Mouse (Mus musculus) C2C12 (cell line): ENCODE results near the gene Tnpo3. TPM values are rescaled to one million over a fixed set of nuclear protein-coding genes. Genes with fewer than 3 reads are reported as not detected.

Source experiments
- H3K27me3 ChIP-seq: one replicate; pipeline ENCODE4 v1.6.1; 2011; ENCODE audit not compliant: control insufficient read depth, insufficient read depth, insufficient read length
- H3K36me3 ChIP-seq: one replicate; pipeline ENCODE4 v1.6.1; 2011; ENCODE audit not compliant: control insufficient read depth, insufficient read depth
- H3K4me3 ChIP-seq: one replicate; pipeline ENCODE4 v1.5.1; 2011; ENCODE audit warnings: mild to moderate bottlenecking, control low read depth; ENCODE audit not compliant: poor library complexity, insufficient read depth, severe bottlenecking
- H3K79me2 ChIP-seq: one replicate; pipeline ENCODE4 v1.6.1; 2011; ENCODE audit not compliant: control insufficient read depth, insufficient read depth
- H3K79me3 ChIP-seq: one replicate; pipeline ENCODE4 v1.6.1; 2011; ENCODE audit warnings: low read depth, control low read depth
- H3ac ChIP-seq: one replicate; pipeline ENCODE3; 2011; ENCODE audit warnings: low read depth; ENCODE audit not compliant: control insufficient read depth, insufficient read length
- CEBPB ChIP-seq: IDR thresholded peaks from one replicate; pipeline ENCODE4 v1.6.1; 2011; ENCODE audit warnings: low read depth, mild to moderate bottlenecking, control low read depth, moderate library complexity
- CTCF ChIP-seq: IDR thresholded peaks from one replicate; pipeline ENCODE4 v1.5.1; 2011; ENCODE audit not compliant: control insufficient read depth, insufficient read depth, insufficient read length
- FOSL1 ChIP-seq: IDR thresholded peaks from one replicate; pipeline ENCODE4 v1.8.0; 2011; ENCODE audit warnings: mild to moderate bottlenecking, low read length; ENCODE audit not compliant: poor library complexity, insufficient read depth, severe bottlenecking
- MAX ChIP-seq: IDR thresholded peaks from one replicate; pipeline ENCODE4 v1.6.1; 2011; ENCODE audit warnings: mild to moderate bottlenecking, control low read depth
- MYOD1 ChIP-seq: IDR thresholded peaks from one replicate; pipeline ENCODE4 v1.6.1; 2011; ENCODE audit warnings: low read depth; ENCODE audit not compliant: control insufficient read depth, insufficient read length
- MYOG ChIP-seq: IDR thresholded peaks from one replicate; pipeline ENCODE4 v1.6.1; 2011; ENCODE audit not compliant: control insufficient read depth, insufficient read length; ENCODE audit errors: extremely low read depth
- USF1 ChIP-seq: IDR thresholded peaks from one replicate; pipeline ENCODE4 v1.6.1; 2011; ENCODE audit warnings: low read depth, mild to moderate bottlenecking, control low read depth, moderate library complexity
- polyA plus RNA-seq: library from polyadenylated mRNA; unstranded; fragments of >200 nt; fragmentation: generic; extraction: Trizol; gene quantifications from one replicate; pipeline ENCODE4 v1.2.1, GENCODE M21; 2012; ENCODE audit warnings: missing spikeins

Gene Tnpo3
- polyA plus RNA-seq, 1 experiment, result 29.4 TPM

GRCm38 (mm10) chr6:29547582-29547981, 62.1 kb downstream of the Tnpo3 start:
- peaks cover 63% of the 10 kb centered on the region for H3K36me3 ChIP-seq
- TF ChIP-seq MYOG (no peak), CTCF (no peak), MAX (no peak), FOSL1 (no peak), USF1 (no peak), MYOD1 (no peak), CEBPB (no peak)
- no peaks in the 10 kb centered on the region for H3K79me2 ChIP-seq
- no peaks in the 10 kb centered on the region for H3K79me3 ChIP-seq
- H3ac ChIP-seq, result no peak overlapping the region
- H3K4me3 ChIP-seq, result no peak overlapping the region
- H3K27me3 ChIP-seq, result no peaks in the 10 kb centered on the region

- no peak overlapping the region for H3K4me3 ChIP-seq
These were observed 64.1 kb downstream of the Tnpo3 start for GRCm38 (mm10) chr6:29545611-29546010.

GRCm38 (mm10) chr6:29540956-29541355, 68.7 kb downstream of the Tnpo3 start:
- H3K79me3 ChIP-seq, result no peaks in the 10 kb centered on the region
- no peak overlapping the region for H3ac ChIP-seq
- H3K4me3 ChIP-seq, result no peak overlapping the region
- no peaks in the 10 kb centered on the region for H3K27me3 ChIP-seq
- H3K79me2 ChIP-seq, result no peaks in the 10 kb centered on the region
- TF ChIP-seq CTCF, result no peak
- TF ChIP-seq MYOD1, result no peak
- no peak for TF ChIP-seq MAX
- no peak for TF ChIP-seq USF1
- no peak for TF ChIP-seq MYOG
- TF ChIP-seq FOSL1, result no peak
- TF ChIP-seq CEBPB, result no peak
- H3K36me3 ChIP-seq, result peaks cover 51% of the 10 kb centered on the region

More at GRCm38 (mm10) chr6:29545611-29546010, 64.1 kb downstream of the Tnpo3 start:
- no peaks in the 10 kb centered on the region for H3K79me3 ChIP-seq
- no peak overlapping the region for H3ac ChIP-seq
- no peaks in the 10 kb centered on the region for H3K79me2 ChIP-seq
- no peaks in the 10 kb centered on the region for H3K27me3 ChIP-seq
- TF ChIP-seq USF1 (no peak), MYOD1 (no peak), MAX (no peak), CEBPB (no peak), FOSL1 (no peak), MYOG (no peak), CTCF (no peak)
- peaks cover 59% of the 10 kb centered on the region for H3K36me3 ChIP-seq

GRCm38 (mm10) chr6:29540223-29540622, 69.5 kb downstream of the Tnpo3 start:
- TF ChIP-seq MYOG (no peak), MYOD1 (no peak), USF1 (no peak), CTCF (no peak), CEBPB (no peak), FOSL1 (no peak), MAX (no peak)
- no peaks in the 10 kb centered on the region for H3K79me2 ChIP-seq
- H3ac ChIP-seq, result no peak overlapping the region
- peaks cover 44% of the 10 kb centered on the region for H3K36me3 ChIP-seq
- H3K27me3 ChIP-seq, result no peaks in the 10 kb centered on the region
- H3K4me3 ChIP-seq, result no peak overlapping the region
- H3K79me3 ChIP-seq, result no peaks in the 10 kb centered on the region

DNA sequence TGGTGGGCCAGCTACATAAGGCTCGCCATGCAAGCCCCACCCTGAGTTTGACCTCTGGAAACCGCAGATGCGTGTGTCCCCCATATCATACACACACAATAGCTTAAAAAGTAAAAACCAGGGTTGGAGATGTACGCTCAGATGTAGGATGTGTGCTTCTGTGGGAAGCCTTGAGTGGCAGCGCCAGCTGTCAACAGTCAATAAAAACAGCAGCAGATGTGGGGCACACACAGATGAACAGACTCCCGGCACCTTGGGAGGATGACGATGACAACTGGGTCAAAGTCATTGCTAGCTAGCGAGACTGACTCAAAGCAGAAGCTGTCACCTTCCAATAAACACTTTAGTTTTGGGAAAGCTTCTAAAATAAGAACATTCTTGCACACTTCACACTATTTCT, 70.2 kb downstream of the Tnpo3 start:
- Histone ChIP-seq H3K79me2 (no peaks in the 10 kb centered on the region), H3K4me3 (no peak overlapping the region), H3K27me3 (no peaks in the 10 kb centered on the region), H3K36me3 (peaks cover 37% of the 10 kb centered on the region), H3ac (no peak overlapping the region), H3K79me3 (no peaks in the 10 kb centered on the region)
- TF ChIP-seq MYOG, result no peak
- peak; percentile 83 for TF ChIP-seq MYOD1

- H3ac ChIP-seq, result no peak overlapping the region
These were observed 72.5 kb downstream of the Tnpo3 start for GRCm38 (mm10) chr6:29537221-29537620.

More at GRCm38 (mm10) chr6:29537221-29537620, 72.5 kb downstream of the Tnpo3 start:
- H3K79me2 ChIP-seq, result no peaks in the 10 kb centered on the region
- no peak overlapping the region for H3K4me3 ChIP-seq
- TF ChIP-seq MYOD1, result no peak
- TF ChIP-seq MYOG, result no peak
- TF ChIP-seq USF1, result no peak
- no peak for TF ChIP-seq CTCF
- TF ChIP-seq MAX, result no peak
- H3K36me3 ChIP-seq, result peaks cover 23% of the 10 kb centered on the region
- H3K79me3 ChIP-seq, result no peaks in the 10 kb centered on the region
- H3K27me3 ChIP-seq, result no peaks in the 10 kb centered on the region
